Mouse (Mus musculus): ENCODE measurements around the gene Rhoh.

- TF ChIP-seq CTCF (IDR thresholded peaks at IDR 0.05; ENCODE audit: control insufficient read depth, insufficient read depth, insufficient replicate concordance, low read depth, low read length) = no peak
- TF ChIP-seq POLR2A (IDR thresholded peaks at IDR 0.05; ENCODE audit: control insufficient read depth, low read depth, low read length) = no peak
Observed at GRCm38 (mm10) chr5:65920701-65921426, 59.9 kb downstream of the Rhoh start.
